Mouse (Mus musculus) liver, embryonic 14.5 days (tissue): ENCODE measurements around the gene Layn. TPM values are rescaled to one million over a fixed set of nuclear protein-coding genes. Genes with fewer than 3 reads are reported as not detected.

Experiments used
- ATAC-seq: fragments of 200-750 bp; cut with Nextera tagmentation; 2 replicates; pipeline ENCODE4 v1.8.0; 2017; ENCODE audit warnings: moderate number of reproducible peaks, mild to moderate bottlenecking, moderate library complexity; ENCODE audit not compliant: insufficient read depth
- DNase-seq, 3 experiments: peaks; one replicate each; pipeline ENCODE4 v3.0.0-alpha.2; 2012 to 2013; ENCODE audit warnings: low read depth in 3 of 3, low spot score in 3 of 3
- H3K27ac ChIP-seq: fragments of 300-500 bp; sonication (generic); 2 replicates; pipeline ENCODE4 v1.5.1; 2014; ENCODE audit warnings: moderate library complexity, mild to moderate bottlenecking, control low read depth, inconsistent platforms
- H3K27me3 ChIP-seq: fragments of 300-500 bp; sonication (generic); 2 replicates; pipeline ENCODE4 v1.6.1; 2014; ENCODE audit warnings: mild to moderate bottlenecking, low read length, moderate library complexity; ENCODE audit not compliant: control insufficient read depth, insufficient read depth
- H3K36me3 ChIP-seq: fragments of 300-500 bp; sonication (generic); replicated peaks from 2 replicates; pipeline ENCODE4 v1.6.1; 2014; ENCODE audit warnings: low read depth; ENCODE audit not compliant: control insufficient read depth, insufficient read depth
- H3K4me1 ChIP-seq, 2 experiments: fragments of 200-500 bp in 1 of 2; fragments of 300-500 bp in 1 of 2; sonication (generic) in 1 of 2; replicated peaks; 2 replicates each; pipeline ENCODE4 v1.6.1; 2012 to 2014; ENCODE audit warnings: antibody characterized with exemption in 1 of 2, inconsistent platforms in 1 of 2, low read length in 1 of 2; ENCODE audit not compliant: control insufficient read depth in 2 of 2, insufficient read depth in 2 of 2
- H3K4me2 ChIP-seq: fragments of 300-500 bp; sonication (generic); 2 replicates; pipeline ENCODE4 v1.6.1; 2014; ENCODE audit warnings: low read depth, mild to moderate bottlenecking, control low read depth, moderate library complexity
- H3K4me3 ChIP-seq, 2 experiments: fragments of 200-500 bp in 1 of 2; fragments of 300-500 bp in 1 of 2; sonication (generic) in 1 of 2; 2 replicates each; pipeline ENCODE4 v1.5.1; 2012 to 2014; ENCODE audit warnings: low read depth in 2 of 2, low read length in 2 of 2, mild to moderate bottlenecking in 2 of 2, control low read depth in 1 of 2, inconsistent platforms in 1 of 2, moderate library complexity in 1 of 2; ENCODE audit not compliant: insufficient read depth in 1 of 2
- H3K9ac ChIP-seq: fragments of 300-500 bp; sonication (generic); replicated peaks from 2 replicates; pipeline ENCODE4 v1.6.1; 2014; ENCODE audit warnings: mild to moderate bottlenecking, control low read depth, moderate library complexity
- H3K9me3 ChIP-seq: fragments of 300-500 bp; sonication (generic); 2 replicates; pipeline ENCODE4 v1.6.1; 2016; ENCODE audit warnings: low read length, mixed read lengths; ENCODE audit not compliant: control insufficient read depth
- CTCF ChIP-seq: IDR thresholded peaks from 2 replicates; pipeline ENCODE4 v1.5.1; 2016; ENCODE audit warnings: antibody characterized with exemption, low read depth, control low read depth
- EP300 ChIP-seq: IDR thresholded peaks from 2 replicates; pipeline ENCODE4 v1.6.1; 2016; ENCODE audit warnings: antibody characterized with exemption, low read depth
- WGBS: fragments of 180-500 bp; shearing (Covaris S2); extraction: QIAGEN DNeasy Blood & Tissue Kit; methylation state at CpG from one replicate; pipeline ENCODE4 v1.1.7; 2014; ENCODE audit not compliant: insufficient replicate concordance; 5-methylcytosine and 5-hydroxymethylcytosine counted together
- polyA plus RNA-seq, 2 experiments: library from polyadenylated mRNA; depleted of rRNA in 1 of 2; stranded (reverse) in 1 of 2; unstranded in 1 of 2; fragments of >200 nt; fragmentation: Nextera tagmentation in 1 of 2; extraction: Ambion mirVana in 1 of 2; gene quantifications; 2 replicates each; pipeline versions ENCODE4 v1.2.1 to v1.2.3; 2012 to 2014

The Layn gene
- polyA plus RNA-seq, 2 experiments, result 0.45 to 1.1 TPM

- H3K4me1 ChIP-seq, result 0 out of 4 replicates have a peak, but pooled peaks cover 0 to 2% of the 10 kb centered on the region in 2 experiments
- TF ChIP-seq EP300 (no peak), CTCF (no peak)
- WGBS, result 4% methylated on average over 3 of the region's 3 CpGs
- no peaks in the 10 kb centered on the region for H3K27me3 ChIP-seq
- no peaks in the 10 kb centered on the region for H3K9me3 ChIP-seq
- H3K9ac ChIP-seq, result no peak overlapping the region
- ATAC-seq (no peak), DNase-seq (no peak)
- H3K36me3 ChIP-seq, result no peaks in the 10 kb centered on the region
- no peak overlapping the region for H3K27ac ChIP-seq
- no peak overlapping the region for H3K4me2 ChIP-seq
- no peak overlapping the region for H3K4me3 ChIP-seq
Measured at GRCm38 (mm10) chr9:51020351-51020750, 56.5 kb downstream of the Layn start.

GRCm38 (mm10) chr9:51019670-51020069 lies 57.2 kb downstream of the Layn start:
- WGBS, result 48% methylated on average over 7 of the region's 7 CpGs
- no peak overlapping the region for H3K4me2 ChIP-seq
- no peak overlapping the region for H3K9ac ChIP-seq
- ATAC-seq (no peak), DNase-seq (no peak)
- H3K36me3 ChIP-seq, result no peaks in the 10 kb centered on the region
- H3K9me3 ChIP-seq, result no peaks in the 10 kb centered on the region
- no peak overlapping the region for H3K4me3 ChIP-seq
- no peak for TF ChIP-seq EP300
- TF ChIP-seq CTCF, result no peak
- H3K27ac ChIP-seq, result no peak overlapping the region
- H3K27me3 ChIP-seq, result no peaks in the 10 kb centered on the region
- 0 out of 4 replicates have a peak, but pooled peaks cover 0 to 2% of the 10 kb centered on the region in 2 experiments for H3K4me1 ChIP-seq

GRCm38 (mm10) chr9:51015732-51016131 lies 61.2 kb downstream of the Layn start:
- 0 out of 4 replicates have a peak, but pooled peaks cover 0 to 2% of the 10 kb centered on the region in 2 experiments for H3K4me1 ChIP-seq
- TF ChIP-seq EP300, result no peak
- no peak for TF ChIP-seq CTCF
- H3K4me3 ChIP-seq, result no peak overlapping the region
- no peaks in the 10 kb centered on the region for H3K27me3 ChIP-seq
- no peak overlapping the region for H3K27ac ChIP-seq
- ATAC-seq (no peak), DNase-seq (no peak)
- 37% methylated on average over 4 of the region's 4 CpGs for WGBS
- no peak overlapping the region for H3K9ac ChIP-seq
- H3K9me3 ChIP-seq, result no peaks in the 10 kb centered on the region
- no peaks in the 10 kb centered on the region for H3K36me3 ChIP-seq
- H3K4me2 ChIP-seq, result no peak overlapping the region

- Histone ChIP-seq H3K4me3 (no peak overlapping the region), H3K9ac (no peak overlapping the region), H3K27me3 (no peaks in the 10 kb centered on the region), H3K4me1 (peaks cover 0 to 4% of the 10 kb centered on the region in 2 experiments; a peak in 3 of 4 replicates), H3K27ac (no peak overlapping the region), H3K9me3 (no peaks in the 10 kb centered on the region), H3K4me2 (no peak overlapping the region), H3K36me3 (no peaks in the 10 kb centered on the region)
- ATAC-seq, result no peak
- WGBS, result 51% methylated on average over 1 of the region's 1 CpGs
- DNase-seq, result no peak
- TF ChIP-seq EP300 (no peak), CTCF (no peak)
Measured at GRCm38 (mm10) chr9:51013644-51014043, 63.2 kb downstream of the Layn start.

GRCm38 (mm10) chr9:51009656-51009950 lies 67.3 kb downstream of the Layn start:
- H3K36me3 ChIP-seq, result no peaks in the 10 kb centered on the region
- no peaks in the 10 kb centered on the region for H3K27me3 ChIP-seq
- H3K9me3 ChIP-seq, result no peaks in the 10 kb centered on the region
- H3K4me3 ChIP-seq, result peak overlapping the region; percentile 61 to 83
- peaks cover 3 to 4% of the 10 kb centered on the region in 2 experiments for H3K4me1 ChIP-seq
- DNase-seq (peak in 1 of 3 experiments; percentile 16), ATAC-seq (no peak)
- H3K4me2 ChIP-seq, result peak overlapping the region; percentile 88
- WGBS, result 5% methylated on average over 6 of the region's 6 CpGs
- TF ChIP-seq CTCF (no peak), EP300 (no peak)
- H3K9ac ChIP-seq, result peak overlapping the region; percentile 61
- H3K27ac ChIP-seq, result no peak overlapping the region
